Mouse (Mus musculus) heart, adult 11 months (tissue): Measurements from ENCODE around the gene BC030870.

Source experiments
- DNase-seq: peaks from one replicate; pipeline ENCODE4 v3.0.0; 2022

BC030870 gene

GRCm38 (mm10) chr8:65074733-65075132 lies 54.6 kb downstream of the BC030870 start, which contains the start of gene Gm10663:
Gene Gm10663 (plus strand): TSS chr8:65075033.
- no peak for DNase-seq

DNA sequence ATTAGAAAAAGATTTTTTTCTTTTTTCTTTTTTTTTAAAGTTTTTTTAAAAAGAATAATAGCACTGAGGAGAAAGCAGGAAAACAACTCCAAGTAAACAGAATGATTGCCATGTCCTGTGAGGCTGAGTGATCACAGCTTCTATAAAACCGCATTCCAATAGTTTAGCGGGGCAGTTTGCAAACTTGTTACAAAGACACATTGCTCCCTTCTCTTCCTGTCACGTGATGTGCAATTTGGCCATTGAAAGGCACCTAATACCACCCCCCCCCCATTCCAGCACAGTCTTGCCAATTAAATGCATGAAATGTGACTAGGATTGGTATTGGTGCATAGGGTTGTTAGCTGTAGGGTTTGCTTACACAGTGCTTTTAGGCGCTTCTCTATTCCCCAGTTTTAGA lies 58.4 kb downstream of the BC030870 start:
- peak; percentile 1 for DNase-seq

DNA sequence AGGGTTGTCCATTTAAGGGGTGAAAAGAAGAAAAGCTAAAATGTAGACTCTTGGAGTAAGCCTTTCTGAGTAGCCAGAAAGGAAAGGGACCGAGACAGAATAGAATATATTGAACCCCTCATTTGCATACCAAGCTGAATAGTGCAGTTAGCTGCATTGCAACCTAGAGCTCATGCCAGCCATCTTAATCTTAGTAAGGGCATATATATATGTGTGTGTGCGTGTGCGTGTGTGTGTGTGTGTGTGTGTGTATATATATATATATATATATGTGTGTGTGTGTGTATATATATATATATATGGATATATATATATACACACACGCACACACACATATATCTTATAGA lies 60.9 kb downstream of the BC030870 start:
- DNase-seq: no peak

- DNase-seq: peak; percentile 43
Observed at GRCm38 (mm10) chr8:65067694-65068472, 61.5 kb downstream of the BC030870 start.

- DNase-seq: no peak
Observed at GRCm38 (mm10) chr8:65067031-65067430, 62.3 kb downstream of the BC030870 start.

DNA sequence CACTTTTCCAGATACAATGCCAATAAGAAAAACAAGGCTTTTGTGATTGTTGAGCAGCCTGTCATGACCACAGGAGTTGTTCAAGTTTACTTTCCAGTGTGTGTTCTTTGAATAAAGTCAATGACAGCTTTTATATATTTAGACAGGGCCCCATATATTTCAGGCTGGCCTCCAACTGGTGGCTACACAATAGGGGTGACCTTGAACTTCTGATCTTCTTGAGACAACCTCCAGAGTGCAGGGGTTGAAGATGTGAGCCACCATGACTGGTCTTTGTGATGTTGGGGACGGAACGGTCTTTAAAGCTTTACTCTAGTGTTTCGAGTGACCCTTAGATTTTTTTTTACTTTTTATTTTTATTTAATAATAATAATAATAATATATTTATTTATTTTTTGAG lies 63.7 kb downstream of the BC030870 start:
- peak; percentile 36 for DNase-seq

DNA sequence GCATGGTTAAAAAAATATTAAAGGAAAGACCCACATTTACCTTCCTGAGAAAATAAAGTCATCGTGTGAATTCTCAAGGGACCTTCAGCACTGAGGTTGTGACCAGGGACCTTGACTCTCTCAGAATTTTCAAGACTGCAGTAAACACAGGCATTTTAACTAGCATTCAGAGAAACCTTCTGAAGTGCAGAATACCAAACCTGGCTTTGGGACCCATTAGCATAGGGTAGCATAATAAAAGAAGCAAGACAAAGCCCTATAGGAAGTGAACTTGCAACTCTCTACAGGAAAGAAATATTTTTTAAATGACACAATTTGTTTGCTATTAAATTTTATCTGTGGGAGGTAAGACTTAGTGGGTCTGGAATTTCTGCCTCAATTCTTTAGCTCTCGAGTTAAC lies 65.3 kb downstream of the BC030870 start:
- peak; percentile 11 for DNase-seq

DNA sequence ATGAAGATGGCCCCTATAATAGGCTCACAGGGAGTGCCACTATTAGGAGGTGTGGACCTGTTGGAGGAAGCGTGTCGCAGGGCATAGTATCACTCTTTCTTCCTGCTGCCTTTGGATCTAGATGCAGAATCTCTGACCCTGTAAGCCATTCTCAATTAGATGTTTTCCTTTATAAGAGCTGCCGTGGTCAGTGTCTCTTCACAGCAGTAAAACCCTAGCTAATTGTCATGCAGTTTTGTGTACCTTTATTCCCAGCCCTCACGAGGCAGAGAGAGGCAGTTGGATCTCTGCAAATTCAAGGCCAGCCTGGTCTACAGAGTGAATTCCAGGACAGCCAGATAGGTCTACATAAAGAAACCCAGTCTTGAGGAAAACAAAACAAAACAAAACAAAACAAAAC lies 67.2 kb downstream of the BC030870 start:
- DNase-seq: peak; percentile 30

DNA sequence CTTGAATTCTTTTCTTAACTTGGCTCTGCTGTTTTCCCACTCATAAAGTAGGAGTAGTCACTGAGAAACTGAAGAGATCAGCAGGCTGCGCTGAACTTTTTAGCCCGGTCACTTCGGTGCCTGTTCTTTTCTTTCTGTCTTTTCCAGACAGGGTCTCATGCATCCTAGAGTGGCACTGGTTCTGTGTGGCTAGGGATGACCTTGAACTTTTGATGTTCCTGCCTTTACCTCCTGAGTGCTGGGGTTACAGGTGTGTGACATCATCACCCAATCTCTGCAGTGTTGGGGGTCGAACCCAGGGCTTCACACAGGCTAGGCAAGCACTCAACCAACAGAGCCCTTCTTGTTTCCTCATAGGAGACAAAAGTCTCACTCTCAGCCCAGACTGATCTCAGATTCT lies 72.6 kb downstream of the BC030870 start:
- DNase-seq: no peak

DNA sequence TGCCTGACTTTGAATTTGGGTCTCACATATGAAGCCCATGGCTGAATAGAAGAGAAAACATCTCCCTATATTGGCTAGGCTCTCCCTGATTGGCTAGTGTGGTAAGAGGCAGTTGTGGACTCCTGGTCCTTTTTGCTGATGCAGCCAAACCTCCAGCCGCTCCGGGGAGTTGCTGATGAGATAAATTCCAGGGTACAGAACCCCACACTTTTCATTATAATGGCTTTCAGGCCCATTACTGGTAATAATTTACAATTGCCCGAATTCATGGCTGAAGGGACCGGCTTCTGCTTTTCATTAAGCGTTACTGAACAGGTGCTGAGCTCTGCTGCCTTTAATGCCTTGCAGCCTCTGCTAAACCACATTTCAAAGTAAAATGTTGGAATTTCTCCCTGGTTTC lies 75.4 kb downstream of the BC030870 start:
- peak; percentile 66 for DNase-seq

GRCm38 (mm10) chr8:65053554-65053953 lies 75.8 kb downstream of the BC030870 start:
- DNase-seq: peak; percentile 34

DNA sequence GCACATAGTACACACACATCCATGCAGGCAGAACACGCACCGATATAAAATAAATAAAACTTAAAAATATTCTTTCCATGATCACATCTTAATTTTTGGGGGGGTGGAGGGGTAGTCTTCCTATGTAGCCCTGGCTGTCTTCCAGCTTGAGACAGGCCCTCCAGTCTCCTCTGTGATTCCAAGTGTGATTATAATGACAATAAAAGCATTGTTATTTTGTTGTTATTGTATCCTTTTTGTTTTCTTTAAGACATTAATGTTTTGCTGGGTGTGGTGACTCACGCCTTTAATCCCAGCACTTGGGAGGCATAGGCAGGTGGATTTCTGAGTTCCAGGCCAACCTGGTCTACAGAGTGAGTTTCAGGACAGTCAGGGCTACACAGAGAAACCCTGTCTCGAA lies 81.6 kb downstream of the BC030870 start:
- no peak for DNase-seq

DNA sequence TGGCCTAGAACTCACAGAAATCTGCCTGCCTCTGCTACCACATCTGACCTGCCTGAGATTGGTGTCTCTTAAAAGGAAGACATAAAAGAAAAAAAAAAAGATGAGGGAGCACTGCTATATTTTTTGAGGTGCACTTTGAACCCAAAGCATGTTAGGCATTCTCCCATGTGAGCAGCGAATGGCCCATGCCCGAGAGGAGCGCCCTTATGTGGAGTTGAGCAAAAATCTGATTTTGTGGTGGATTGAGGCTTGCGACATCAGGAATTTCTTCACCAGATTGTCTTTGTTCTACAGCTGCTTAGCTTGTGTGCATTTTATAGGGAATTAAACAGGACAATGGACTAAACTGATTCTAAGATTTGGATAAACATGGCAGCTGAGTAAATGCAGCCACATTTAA lies 82.2 kb downstream of the BC030870 start:
- DNase-seq: no peak

DNA sequence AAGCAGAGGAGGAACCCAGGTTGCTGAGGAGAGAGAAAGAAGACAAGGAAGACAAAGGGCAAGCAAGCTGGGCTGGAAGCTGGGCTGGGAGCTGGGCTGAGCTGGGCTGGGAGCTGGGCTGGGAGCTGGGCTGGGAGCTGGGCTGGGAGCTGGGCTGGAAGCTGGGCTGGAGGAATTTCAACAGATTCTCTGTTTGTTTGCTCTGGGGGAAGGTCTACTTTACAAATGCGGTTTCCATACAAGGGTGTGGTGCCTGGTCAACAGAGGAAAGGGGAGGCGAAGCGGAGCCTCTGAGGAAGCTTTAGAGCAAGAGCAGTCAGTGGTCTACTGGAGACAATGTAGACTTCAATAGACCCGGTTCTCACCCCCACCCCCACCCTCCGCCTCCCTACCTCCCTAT lies 82.8 kb downstream of the BC030870 start:
- DNase-seq: no peak

GRCm38 (mm10) chr8:65037117-65037533 lies 92.2 kb downstream of the BC030870 start, which contains the start of gene Apela:
Gene Apela (minus strand): TSS chr8:65037336.
- DNase-seq: peak; percentile 64
